9 mouse cellular contexts compared by ENCODE assay signal in the genomic region with DNA sequence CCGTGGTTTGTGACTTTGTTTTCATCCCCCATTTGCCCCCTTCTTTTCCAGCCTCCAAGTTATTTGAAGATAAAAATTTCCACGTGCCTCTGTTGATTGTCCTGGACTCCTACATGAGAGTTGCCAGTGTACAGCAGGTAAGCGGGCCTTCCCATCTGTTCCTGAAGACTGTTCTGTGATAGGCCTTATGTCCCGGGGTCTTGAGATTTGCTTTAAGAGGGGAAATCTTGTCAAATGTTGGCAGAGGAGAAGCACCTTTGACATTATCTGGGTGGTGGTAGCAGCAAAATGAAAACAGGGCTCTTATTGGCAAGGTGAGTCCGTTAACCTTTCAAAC. TPM values are rescaled to one million over a fixed set of nuclear protein-coding genes. Genes with fewer than 3 reads are reported as not detected.
DNase-seq lines count a peak whose midpoint lies in the region; ATAC-seq and TF ChIP-seq lines count a peak whose summit lies in the region.
"Had no signal": no experiment of that assay in that cellular context is flagged by ENCODE, and none has a peak within 500 bp of the region (broad histone marks: within the 10 kb centered on the region; RNA-seq: fewer than 3 reads in every experiment).

No protein-coding gene starts in this region.

- no peaks in the 10 kb centered on the region for H3K9me3 ChIP-seq in limb, embryonic 12.5 days
- no peaks in the 10 kb centered on the region for H3K9me3 ChIP-seq in stomach, embryonic 15.5 days

- peak; percentile 8 to 11 for DNase-seq in frontal cortex, postnatal 36 days (ENCODE audit: low spot score in 2 of 2)
- no peak for DNase-seq in frontal cortex, adult 2 months (ENCODE audit: extremely low spot score in 1 of 2, low spot score in 1 of 2)
- no peak for DNase-seq in spleen, adult 2 months (ENCODE audit: low read depth in 1 of 2, low spot score in 2 of 2)
- no peak for DNase-seq in spleen, postnatal 14 days (ENCODE audit: low spot score in 2 of 2)
- no peak for DNase-seq in gastrocnemius, postnatal 14 days
- no peak for DNase-seq in layer of hippocampus, postnatal 25 days (ENCODE audit: extremely low spot score in 1 of 2, low spot score in 1 of 2)

- WGBS in spleen, adult 2 months, result 36% methylated on average over 5 of the region's 5 CpGs
- WGBS in limb, embryonic 12.5 days, result 31% methylated on average over 5 of the region's 5 CpGs
- WGBS in stomach, embryonic 15.5 days, result 22% methylated on average over 5 of the region's 5 CpGs

- ATAC-seq in limb, embryonic 12.5 days (ENCODE audit: insufficient number of reproducible peaks, insufficient read depth, low FRiP score, low TSS enrichment, low read depth), result peak; percentile 16
- no peak for ATAC-seq in stomach, embryonic 15.5 days (ENCODE audit: insufficient read depth, low FRiP score, low read depth)

- peak overlapping the region; percentile 69 for H3K4me3 ChIP-seq in spleen, adult 2 months (ENCODE audit: extremely low read depth, insufficient read depth, insufficient read length)
- peak overlapping the region; percentile 54 for H3K4me3 ChIP-seq in limb, embryonic 12.5 days (replicated peaks)
- peak overlapping the region; percentile 51 for H3K4me3 ChIP-seq in stomach, embryonic 15.5 days (replicated peaks)

- H3K36me3 ChIP-seq in spleen, adult 2 months (ENCODE audit: control insufficient read depth, insufficient read depth, low read length), result peaks cover under 1% of the 10 kb centered on the region; the same call in 1 of the 2 replicates
- H3K36me3 ChIP-seq in limb, embryonic 12.5 days, result no peaks in the 10 kb centered on the region
- H3K36me3 ChIP-seq in stomach, embryonic 15.5 days, result no peaks in the 10 kb centered on the region

- intact Hi-C loops in gastrocnemius, postnatal 14 days (cut with DNase I; ENCODE audit: low total_unique reads), result no loop called here

- peaks cover 10% of the 10 kb centered on the region for H3K4me1 ChIP-seq in spleen, adult 2 months (ENCODE audit: control insufficient read depth, insufficient read depth, insufficient read length)
- H3K4me1 ChIP-seq in limb, embryonic 12.5 days (replicated peaks), result peaks cover 14% of the 10 kb centered on the region
- H3K4me1 ChIP-seq in stomach, embryonic 15.5 days, result no peaks in the 10 kb centered on the region

- no peak for TF ChIP-seq POLR2A in spleen, adult 2 months (IDR thresholded peaks at IDR 0.05; ENCODE audit: low read depth, low read length)

- H3K27ac ChIP-seq in spleen, adult 2 months (ENCODE audit: insufficient read depth, low read length), result peak overlapping the region; percentile 63
- H3K27ac ChIP-seq in limb, embryonic 12.5 days, result peak overlapping the region; percentile 86; the same call in 1 of the 2 replicates
- peak overlapping the region; percentile 49; the same call in 1 of the 2 replicates for H3K27ac ChIP-seq in stomach, embryonic 15.5 days

- no peak for TF ChIP-seq CTCF in spleen, adult 2 months (IDR thresholded peaks at IDR 0.05; ENCODE audit: extremely low read depth, insufficient read depth, insufficient read length, insufficient replicate concordance)

- H3K4me2 ChIP-seq in limb, embryonic 12.5 days, result peak overlapping the region; percentile 68
- peak overlapping the region; percentile 59 for H3K4me2 ChIP-seq in stomach, embryonic 15.5 days

- peak overlapping the region; percentile 69 for H3K9ac ChIP-seq in limb, embryonic 12.5 days (replicated peaks)
- H3K9ac ChIP-seq in stomach, embryonic 15.5 days, result 0 out of 2 replicates have a peak overlapping the region, but pooled peaks have one; percentile 26

- H3K27me3 ChIP-seq in spleen, adult 2 months (ENCODE audit: control insufficient read depth, insufficient read depth, low read length), result no peaks in the 10 kb centered on the region
- no peaks in the 10 kb centered on the region for H3K27me3 ChIP-seq in limb, embryonic 12.5 days
- H3K27me3 ChIP-seq in stomach, embryonic 15.5 days (replicated peaks), result no peaks in the 10 kb centered on the region
- H3K27me3 ChIP-seq: CH12.LX had no signal

RNA-seq across cellular contexts. Expression of gene Lrrk2, which starts 0.6 kb away (rescaled TPM):
- 12.2 and 17.2 TPM in 2 replicates for polyA plus RNA-seq in frontal cortex, adult 2 months (2012; rRNA removed)
- polyA plus RNA-seq in spleen, adult 2 months (2012; rRNA removed), result 8.5 and 9.7 TPM in 2 replicates
- 6.1 and 6.2 TPM in 2 replicates for polyA plus RNA-seq in limb, embryonic 12.5 days (2016; fragmentation: Nextera tagmentation; extraction: Ambion mirVana)
- 3.8 and 4.6 TPM in 2 replicates for polyA plus RNA-seq in stomach, embryonic 15.5 days (2015; fragmentation: Nextera tagmentation; extraction: Ambion mirVana)
- 1 to 10 TPM; 5.3 to 5.9 TPM for total RNA-seq in gastrocnemius, postnatal 14 days (2021)
- total RNA-seq in layer of hippocampus, postnatal 25 days (2021), result 10 to 100 TPM; 15.0 to 18.0 TPM
- total RNA-seq: CH12.LX had no signal

Comparison
In these comparisons a context has a peak if more than half of its experiments do, and no peak if none do; other contexts are left out.
1. DNase-seq: peak in frontal cortex, postnatal 36 days (2 of 2); none in frontal cortex, adult 2 months (0 of 2), spleen, adult 2 months (0 of 2), spleen, postnatal 14 days (0 of 2), gastrocnemius, postnatal 14 days (single experiment) and layer of hippocampus, postnatal 25 days (0 of 2).
2. Peak in every context shown above with its lines, with median percentiles within 50 percentile points of each other: H3K27ac ChIP-seq and H3K4me3 ChIP-seq.